Mouse (Mus musculus): ENCODE data around the gene Pard3. TPM values are rescaled to one million over a fixed set of nuclear protein-coding genes. Genes with fewer than 3 reads are reported as not detected.

Pard3 gene
- polyA plus RNA-seq, 1 experiment from 2014 or later, result 17.3 TPM

DNA sequence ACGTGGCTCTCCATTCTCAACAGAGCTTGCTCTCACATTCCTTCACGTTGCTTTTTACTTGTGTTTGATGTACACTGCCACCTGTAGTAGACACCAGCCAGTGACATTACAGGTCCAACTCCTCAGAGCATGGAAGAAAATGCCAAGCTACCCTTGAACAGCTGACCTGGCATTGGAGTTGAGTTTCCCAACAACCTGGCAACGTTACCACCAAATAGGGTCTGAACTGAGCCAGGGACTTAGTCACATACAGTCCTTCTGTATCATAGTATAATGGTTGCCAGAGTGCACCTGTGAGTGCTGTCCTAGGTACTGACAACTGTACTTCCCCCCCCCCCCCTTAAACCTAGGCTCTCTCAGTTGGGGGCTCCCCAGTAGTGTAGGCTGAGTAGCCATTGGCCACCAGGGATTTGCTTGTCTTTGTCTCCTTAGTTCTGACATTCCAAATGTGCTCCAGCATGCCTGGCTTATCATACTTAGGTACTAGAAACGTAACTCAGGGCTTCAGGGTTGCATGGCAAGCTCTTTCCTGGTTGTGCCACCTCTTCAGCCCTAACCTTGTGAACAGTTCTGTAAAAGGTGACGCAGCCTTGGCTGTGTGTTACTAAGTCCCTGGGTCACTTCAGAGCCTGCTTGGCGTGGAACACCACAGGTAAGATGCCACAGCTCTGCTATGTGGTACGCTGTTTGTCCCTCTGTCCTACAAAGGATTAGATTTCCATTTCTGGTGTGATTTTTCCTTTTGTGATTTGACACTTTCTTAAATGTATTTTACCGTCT is 201.2 kb downstream of the Pard3 start:
- Histone ChIP-seq H3K36me3 (ENCODE audit: control insufficient read depth, insufficient read depth, low read length) (no peaks in the 10 kb centered on the region), H3K9me3 (ENCODE audit: control insufficient read depth, low read length) (no peaks in the 10 kb centered on the region), H3K9ac (ENCODE audit: low read depth, low read length) (no peak overlapping the region), H3K27me3 (replicated peaks; ENCODE audit: control insufficient read depth, insufficient read depth, low read length) (no peaks in the 10 kb centered on the region), H3K27ac (ENCODE audit: low read length) (no peak overlapping the region), H3K4me3 (ENCODE audit: low read length) (no peak overlapping the region), H3K4me1 (ENCODE audit: control insufficient read depth, insufficient read depth, low read length) (0 out of 2 replicates have a peak, but pooled peaks cover 3% of the 10 kb centered on the region), H3K4me2 (ENCODE audit: low read depth, low read length) (no peak overlapping the region)
- WGBS, result 84% methylated on average over 8 of the region's 8 CpGs
- no peak for ATAC-seq

DNA sequence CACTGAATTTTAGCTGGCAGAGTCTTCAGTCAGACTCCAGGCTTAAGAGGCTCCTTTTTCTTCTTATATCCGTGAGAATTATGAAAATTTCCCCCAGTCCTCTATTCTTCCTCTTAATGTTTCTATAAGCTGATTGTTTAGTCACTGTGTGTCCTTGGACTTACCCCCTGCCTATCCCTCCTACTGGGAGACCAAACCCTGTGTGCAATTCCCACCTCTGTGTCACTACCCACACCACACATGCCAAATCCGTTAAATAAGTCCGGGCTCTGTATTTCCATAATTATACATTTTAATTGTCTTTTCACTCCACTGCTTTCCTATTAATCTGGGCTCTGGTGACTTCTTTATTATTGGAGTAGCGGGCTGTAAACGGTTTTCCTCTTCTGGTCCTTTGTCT is 203.1 kb downstream of the Pard3 start:
- 66% methylated on average over 5 of the region's 5 CpGs for WGBS
- ATAC-seq, result no peak
- no peaks in the 10 kb centered on the region for H3K27me3 ChIP-seq (replicated peaks; ENCODE audit: control insufficient read depth, insufficient read depth, low read length)
- 0 out of 2 replicates have a peak, but pooled peaks cover 3% of the 10 kb centered on the region for H3K4me1 ChIP-seq (ENCODE audit: control insufficient read depth, insufficient read depth, low read length)
- no peaks in the 10 kb centered on the region for H3K36me3 ChIP-seq (ENCODE audit: control insufficient read depth, insufficient read depth, low read length)
- H3K9ac ChIP-seq (ENCODE audit: low read depth, low read length), result no peak overlapping the region
- no peak overlapping the region for H3K4me3 ChIP-seq (ENCODE audit: low read length)
- no peak overlapping the region for H3K4me2 ChIP-seq (ENCODE audit: low read depth, low read length)
- H3K9me3 ChIP-seq (ENCODE audit: control insufficient read depth, low read length), result no peaks in the 10 kb centered on the region
- no peak overlapping the region for H3K27ac ChIP-seq (ENCODE audit: low read length)

DNA sequence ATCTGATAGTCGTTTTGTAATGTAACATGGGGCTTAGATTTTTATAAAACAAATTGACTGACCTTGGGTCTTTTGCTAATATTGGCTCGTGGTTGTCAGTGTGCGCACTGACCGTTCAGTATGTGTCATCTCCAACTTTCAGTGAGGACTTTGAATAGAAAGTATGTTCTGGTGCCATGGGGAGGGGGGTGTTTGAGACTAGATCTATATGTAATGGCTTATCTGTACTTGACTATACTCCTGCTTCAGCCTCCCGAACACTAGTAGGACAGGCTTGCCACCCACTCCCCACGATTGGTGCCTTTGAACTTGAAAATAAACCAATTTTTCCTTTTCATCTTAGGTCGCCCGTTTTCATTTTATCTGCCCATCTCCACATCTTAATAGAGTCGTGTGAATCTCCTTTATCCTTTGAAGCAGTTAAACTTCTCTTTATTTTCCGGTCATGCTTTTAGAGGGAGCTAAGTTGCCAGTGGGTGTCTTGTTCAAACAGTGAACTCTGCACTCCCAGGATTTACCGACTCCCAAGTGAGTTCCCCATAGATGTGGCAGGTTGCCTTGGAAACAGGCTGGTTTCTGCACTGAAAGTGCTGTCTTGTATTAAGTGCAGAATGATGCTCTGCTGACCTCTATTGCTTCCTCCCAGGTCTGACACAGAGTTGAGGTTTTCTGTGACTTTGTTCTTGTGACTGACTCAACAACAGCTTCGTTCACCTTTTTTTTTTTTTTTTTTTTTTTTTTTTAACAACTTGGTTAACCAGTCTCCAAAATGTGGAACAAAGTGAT is 204.7 kb downstream of the Pard3 start:
- Histone ChIP-seq H3K9me3 (ENCODE audit: control insufficient read depth, low read length) (no peaks in the 10 kb centered on the region), H3K4me2 (ENCODE audit: low read depth, low read length) (no peak overlapping the region), H3K27me3 (replicated peaks; ENCODE audit: control insufficient read depth, insufficient read depth, low read length) (no peaks in the 10 kb centered on the region), H3K4me1 (ENCODE audit: control insufficient read depth, insufficient read depth, low read length) (0 out of 2 replicates have a peak, but pooled peaks cover 2% of the 10 kb centered on the region), H3K4me3 (ENCODE audit: low read length) (no peak overlapping the region), H3K36me3 (ENCODE audit: control insufficient read depth, insufficient read depth, low read length) (no peaks in the 10 kb centered on the region), H3K9ac (ENCODE audit: low read depth, low read length) (no peak overlapping the region), H3K27ac (ENCODE audit: low read length) (no peak overlapping the region)
- no peak for ATAC-seq
- 64% methylated on average over 12 of the region's 12 CpGs for WGBS

DNA sequence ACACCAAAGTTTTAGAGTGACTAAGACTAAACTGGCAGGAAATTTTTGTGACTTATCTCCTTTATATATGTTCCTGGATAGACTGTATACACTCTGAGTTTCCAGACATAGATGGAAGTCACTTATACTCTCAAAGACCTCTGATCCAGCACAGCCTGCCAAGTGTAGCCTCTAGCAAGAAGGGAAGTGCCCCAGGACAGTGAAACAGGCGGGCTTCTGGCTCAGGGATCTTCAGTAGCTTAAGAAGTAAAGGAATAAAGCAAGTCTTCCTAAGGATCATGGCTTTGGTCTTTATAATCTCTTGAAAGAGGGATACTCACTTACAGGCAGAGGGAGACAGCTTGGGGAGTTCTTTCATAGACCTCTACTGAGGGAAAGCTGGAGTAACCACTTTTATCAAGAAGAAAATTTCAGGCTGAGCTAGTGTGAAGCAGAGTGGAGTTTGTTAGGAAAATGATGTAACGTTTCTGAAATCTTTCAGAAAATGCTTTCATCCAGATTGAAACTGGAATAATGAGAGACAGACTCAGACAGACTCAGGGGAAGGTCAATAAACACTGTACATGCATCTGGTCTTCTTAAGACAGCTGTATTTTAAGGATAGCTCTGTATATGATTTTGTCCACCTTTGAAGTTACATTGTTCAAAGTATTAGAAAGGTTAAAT is 205.5 kb downstream of the Pard3 start:
- no peak overlapping the region for H3K27ac ChIP-seq (ENCODE audit: low read length)
- 66% methylated on average over 2 of the region's 2 CpGs for WGBS
- no peaks in the 10 kb centered on the region for H3K36me3 ChIP-seq (ENCODE audit: control insufficient read depth, insufficient read depth, low read length)

DNA sequence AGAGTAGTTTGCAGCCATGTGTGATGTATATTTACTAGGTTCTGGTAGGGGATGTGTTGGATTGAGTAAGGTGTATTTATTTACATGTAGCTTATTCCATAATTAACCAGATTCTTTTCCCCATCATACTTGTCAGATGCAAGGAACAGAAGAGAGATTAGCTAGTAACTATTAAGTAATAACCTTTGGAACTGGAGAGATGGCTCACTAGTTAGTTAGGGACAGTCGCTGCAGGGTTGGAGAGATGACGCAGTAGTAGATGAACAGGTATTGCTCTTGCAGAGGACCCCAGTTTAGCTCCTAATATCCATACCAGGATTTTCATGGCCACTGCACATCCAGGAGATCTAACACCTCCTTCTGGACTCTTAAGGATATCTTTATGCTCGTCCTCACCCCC is 207.5 kb downstream of the Pard3 start:
- H3K36me3 ChIP-seq (ENCODE audit: control insufficient read depth, insufficient read depth, low read length), result no peaks in the 10 kb centered on the region
- ATAC-seq, result no peak

More for the DNA sequence above, 205.5 kb downstream of the Pard3 start:
- no peak for ATAC-seq
- no peaks in the 10 kb centered on the region for H3K4me1 ChIP-seq (ENCODE audit: control insufficient read depth, insufficient read depth, low read length)
- H3K4me3 ChIP-seq (ENCODE audit: low read length), result no peak overlapping the region
- no peaks in the 10 kb centered on the region for H3K9me3 ChIP-seq (ENCODE audit: control insufficient read depth, low read length)
- no peak overlapping the region for H3K9ac ChIP-seq (ENCODE audit: low read depth, low read length)
- H3K4me2 ChIP-seq (ENCODE audit: low read depth, low read length), result no peak overlapping the region
- H3K27me3 ChIP-seq (replicated peaks; ENCODE audit: control insufficient read depth, insufficient read depth, low read length), result no peaks in the 10 kb centered on the region

DNA sequence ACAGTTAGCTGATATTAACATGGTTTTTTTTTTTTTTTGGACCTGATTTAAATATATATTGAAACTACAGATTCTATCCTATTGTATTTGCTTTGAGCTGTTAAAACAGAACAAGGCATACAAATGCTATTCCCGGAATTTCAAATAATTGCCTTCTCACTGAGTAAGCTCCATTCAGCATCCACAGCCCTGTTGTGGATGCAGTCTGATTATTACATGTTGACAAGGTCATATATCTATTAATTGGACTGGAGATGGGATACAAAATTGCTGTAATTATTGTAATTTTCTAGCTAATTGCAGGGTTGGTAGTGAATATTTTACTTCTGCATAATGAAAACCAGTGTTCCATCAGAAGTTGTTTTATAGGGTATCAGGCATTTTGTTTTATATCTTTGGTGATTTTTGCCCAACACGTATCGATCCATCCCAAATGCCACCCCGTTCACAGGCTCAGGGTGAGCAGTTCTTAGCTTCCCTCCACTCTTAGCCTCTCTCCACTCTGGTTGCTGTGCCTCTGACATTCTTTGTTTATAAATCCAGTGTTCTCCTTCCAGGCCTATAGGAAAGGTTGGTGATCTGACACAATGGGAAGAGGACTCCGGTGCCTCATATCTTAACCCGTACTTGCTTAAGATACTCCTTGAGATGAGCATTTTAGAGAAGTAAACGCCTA is 216.7 kb downstream of the Pard3 start:
- WGBS, result 86% methylated on average over 7 of the region's 7 CpGs
- Histone ChIP-seq H3K9ac (ENCODE audit: low read depth, low read length) (no peak overlapping the region), H3K4me3 (ENCODE audit: low read length) (no peak overlapping the region), H3K4me1 (ENCODE audit: control insufficient read depth, insufficient read depth, low read length) (no peaks in the 10 kb centered on the region), H3K9me3 (ENCODE audit: control insufficient read depth, low read length) (no peaks in the 10 kb centered on the region), H3K27ac (ENCODE audit: low read length) (no peak overlapping the region), H3K27me3 (replicated peaks; ENCODE audit: control insufficient read depth, insufficient read depth, low read length) (no peaks in the 10 kb centered on the region), H3K4me2 (ENCODE audit: low read depth, low read length) (no peak overlapping the region), H3K36me3 (ENCODE audit: control insufficient read depth, insufficient read depth, low read length) (no peaks in the 10 kb centered on the region)
- ATAC-seq, result no peak

More for the DNA sequence above, 207.5 kb downstream of the Pard3 start:
- WGBS, result 91% methylated on average over 3 of the region's 3 CpGs
- H3K27me3 ChIP-seq (replicated peaks; ENCODE audit: control insufficient read depth, insufficient read depth, low read length), result no peaks in the 10 kb centered on the region
- H3K9ac ChIP-seq (ENCODE audit: low read depth, low read length), result no peak overlapping the region
- H3K4me2 ChIP-seq (ENCODE audit: low read depth, low read length), result no peak overlapping the region
- no peaks in the 10 kb centered on the region for H3K4me1 ChIP-seq (ENCODE audit: control insufficient read depth, insufficient read depth, low read length)
- H3K4me3 ChIP-seq (ENCODE audit: low read length), result no peak overlapping the region
- H3K27ac ChIP-seq (ENCODE audit: low read length), result no peak overlapping the region
- no peaks in the 10 kb centered on the region for H3K9me3 ChIP-seq (ENCODE audit: control insufficient read depth, low read length)

DNA sequence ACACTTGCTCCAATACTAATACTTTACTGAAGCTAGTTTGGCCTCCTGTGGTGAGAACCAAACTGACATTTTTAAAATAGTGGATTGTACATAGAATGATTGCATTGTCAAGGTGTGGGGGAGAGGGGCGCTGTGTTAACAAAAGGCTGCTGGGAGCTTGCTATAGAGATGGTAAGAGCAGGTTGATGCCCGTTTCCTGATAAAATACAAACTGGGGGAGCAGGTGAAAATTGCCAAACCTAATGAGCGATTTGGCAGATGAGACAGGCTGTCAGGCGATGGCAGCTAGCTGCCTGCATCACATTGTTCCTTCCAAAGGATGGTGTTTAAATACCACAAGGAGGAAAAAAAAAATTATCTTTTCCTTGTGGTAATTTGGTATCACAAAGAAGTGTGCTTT is 217.3 kb downstream of the Pard3 start:
- Histone ChIP-seq H3K4me1 (ENCODE audit: control insufficient read depth, insufficient read depth, low read length) (no peaks in the 10 kb centered on the region), H3K27ac (ENCODE audit: low read length) (no peak overlapping the region), H3K9me3 (ENCODE audit: control insufficient read depth, low read length) (no peaks in the 10 kb centered on the region), H3K27me3 (replicated peaks; ENCODE audit: control insufficient read depth, insufficient read depth, low read length) (no peaks in the 10 kb centered on the region), H3K4me2 (ENCODE audit: low read depth, low read length) (no peak overlapping the region), H3K9ac (ENCODE audit: low read depth, low read length) (no peak overlapping the region), H3K4me3 (ENCODE audit: low read length) (no peak overlapping the region), H3K36me3 (ENCODE audit: control insufficient read depth, insufficient read depth, low read length) (no peaks in the 10 kb centered on the region)
- 86% methylated on average over 4 of the region's 4 CpGs for WGBS
- no peak for ATAC-seq

DNA sequence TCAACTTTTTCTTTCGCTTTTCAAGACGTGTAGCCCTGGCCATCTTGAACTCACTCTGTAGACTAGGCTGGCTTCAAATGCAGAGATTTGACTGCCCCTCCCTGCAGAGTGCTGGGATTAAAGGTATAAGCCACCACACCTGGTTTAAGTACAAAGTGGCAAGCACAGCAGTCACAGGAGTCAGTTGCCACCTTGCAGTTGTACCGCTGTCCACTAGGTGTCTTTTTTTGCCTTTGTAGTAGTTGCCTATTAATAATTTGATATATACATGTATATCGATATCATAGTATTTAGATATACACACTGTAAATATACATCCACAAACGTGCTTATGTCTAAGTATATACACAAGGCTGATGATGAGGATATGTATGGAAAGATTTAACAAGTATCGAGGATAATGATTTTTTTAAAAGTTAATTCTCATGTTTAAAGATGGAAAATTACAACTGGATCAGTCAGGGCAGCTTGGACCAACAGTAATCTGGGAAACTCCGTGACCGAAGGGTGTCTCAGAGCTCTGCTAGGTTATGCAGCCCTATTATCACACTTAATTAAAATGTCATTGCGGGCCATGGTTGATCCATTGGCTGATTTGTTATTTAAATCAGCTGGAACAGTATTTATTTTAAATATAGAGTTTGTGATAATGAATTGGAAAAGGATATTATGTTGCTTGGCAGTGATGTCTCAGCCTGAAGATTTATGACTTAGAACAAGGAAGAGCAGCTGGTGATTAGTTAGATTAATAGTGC is 220.9 kb downstream of the Pard3 start:
- H3K4me1 ChIP-seq (ENCODE audit: control insufficient read depth, insufficient read depth, low read length), result 0 out of 2 replicates have a peak, but pooled peaks cover 3% of the 10 kb centered on the region
- WGBS, result 86% methylated on average over 9 of the region's 9 CpGs
- H3K36me3 ChIP-seq (ENCODE audit: control insufficient read depth, insufficient read depth, low read length), result no peaks in the 10 kb centered on the region
- no peaks in the 10 kb centered on the region for H3K9me3 ChIP-seq (ENCODE audit: control insufficient read depth, low read length)
- H3K4me3 ChIP-seq (ENCODE audit: low read length), result no peak overlapping the region
- H3K4me2 ChIP-seq (ENCODE audit: low read depth, low read length), result no peak overlapping the region
- H3K9ac ChIP-seq (ENCODE audit: low read depth, low read length), result no peak overlapping the region
- no peaks in the 10 kb centered on the region for H3K27me3 ChIP-seq (replicated peaks; ENCODE audit: control insufficient read depth, insufficient read depth, low read length)
- H3K27ac ChIP-seq (ENCODE audit: low read length), result no peak overlapping the region
- ATAC-seq, result no peak

Measured in intestine, embryonic 16.5 days (tissue).